Mouse (Mus musculus) intestine, embryonic 16.5 days (tissue): ENCODE data around the gene Slc22a2. TPM values are rescaled to one million over a fixed set of nuclear protein-coding genes. Genes with fewer than 3 reads are reported as not detected.
"Not testable (repeated sequence)": the region's sequence is repeated elsewhere in the genome, so short reads cannot be mapped to it uniquely, and the experiment has no call there.

Experiments used
- ATAC-seq: fragments of 200-750 bp; cut with Nextera tagmentation; 2 replicates; pipeline ENCODE4 v1.8.0; 2017; ENCODE audit warnings: moderate TSS enrichment, moderate library complexity
- H3K27ac ChIP-seq: fragments of 300-500 bp; sonication (generic); 2 replicates; pipeline ENCODE4 v1.5.1; 2014; ENCODE audit warnings: mild to moderate bottlenecking, low read length
- H3K27me3 ChIP-seq: fragments of 300-500 bp; sonication (generic); replicated peaks from 2 replicates; pipeline ENCODE4 v1.6.1; 2014; ENCODE audit warnings: low read length, control low read depth, mixed read lengths; ENCODE audit not compliant: control insufficient read depth, insufficient read depth
- H3K36me3 ChIP-seq: fragments of 300-500 bp; sonication (generic); 2 replicates; pipeline ENCODE4 v1.6.1; 2014; ENCODE audit warnings: low read length, control low read depth; ENCODE audit not compliant: control insufficient read depth, insufficient read depth
- H3K4me1 ChIP-seq: fragments of 300-500 bp; sonication (generic); 2 replicates; pipeline ENCODE4 v1.6.1; 2014; ENCODE audit warnings: low read length, control low read depth, mixed read lengths; ENCODE audit not compliant: control insufficient read depth, insufficient read depth
- H3K4me2 ChIP-seq: fragments of 300-500 bp; sonication (generic); 2 replicates; pipeline ENCODE4 v1.6.1; 2014; ENCODE audit warnings: low read depth, low read length, control low read depth
- H3K4me3 ChIP-seq: fragments of 300-500 bp; sonication (generic); 2 replicates; pipeline ENCODE4 v1.5.1; 2014; ENCODE audit warnings: mild to moderate bottlenecking, low read length
- H3K9ac ChIP-seq: fragments of 300-500 bp; sonication (generic); 2 replicates; pipeline ENCODE4 v1.6.1; 2014; ENCODE audit warnings: low read depth, low read length
- H3K9me3 ChIP-seq: fragments of 300-500 bp; sonication (generic); 2 replicates; pipeline ENCODE4 v1.6.1; 2016; ENCODE audit warnings: low read length, control low read depth; ENCODE audit not compliant: control insufficient read depth
- WGBS: fragments of 180-500 bp; shearing (Covaris S2); extraction: QIAGEN DNeasy Blood & Tissue Kit; methylation state at CpG from one replicate; pipeline ENCODE4 v1.1.7; 2014; 5-methylcytosine and 5-hydroxymethylcytosine counted together
- polyA plus RNA-seq: library from polyadenylated mRNA; unstranded; fragments of >200 nt; fragmentation: Nextera tagmentation; extraction: Ambion mirVana; gene quantifications from 2 replicates; pipeline ENCODE4 v1.2.1, GENCODE M21; 2015

Slc22a2 gene
- polyA plus RNA-seq, 1 experiment from 2014 or later = not detected

- Histone ChIP-seq H3K27ac (no peak overlapping the region), H3K9ac (no peak overlapping the region), H3K36me3 (no peaks in the 10 kb centered on the region), H3K27me3 (no peaks in the 10 kb centered on the region), H3K4me3 (no peak overlapping the region), H3K4me2 (no peak overlapping the region), H3K9me3 (no peaks in the 10 kb centered on the region), H3K4me1 (peaks cover 23% of the 10 kb centered on the region)
- ATAC-seq = no peak
- 80% methylated on average over 7 of the region's 7 CpGs for WGBS
Measured at GRCm38 (mm10) chr17:12672285-12672790, 88.4 kb downstream of the Slc22a2 start.

GRCm38 (mm10) chr17:12673871-12674270, 89.9 kb downstream of the Slc22a2 start:
- 66% methylated on average over 3 of the region's 3 CpGs for WGBS
- Histone ChIP-seq H3K4me3 (no peak overlapping the region), H3K4me1 (peaks cover 22% of the 10 kb centered on the region), H3K36me3 (no peaks in the 10 kb centered on the region), H3K4me2 (no peak overlapping the region), H3K27ac (no peak overlapping the region), H3K27me3 (no peaks in the 10 kb centered on the region), H3K9ac (no peak overlapping the region), H3K9me3 (no peaks in the 10 kb centered on the region)
- no peak for ATAC-seq

- not testable (repeated sequence) for H3K9me3 ChIP-seq, H3K9ac ChIP-seq, ATAC-seq, H3K4me2 ChIP-seq, H3K4me3 ChIP-seq, H3K36me3 ChIP-seq, H3K27me3 ChIP-seq, H3K27ac ChIP-seq
- 74% methylated on average over 7 of the region's 7 CpGs for whole genome bisulfite sequencing
- H3K4me1 ChIP-seq = peaks cover 11% of the 10 kb centered on the region
Measured at GRCm38 (mm10) chr17:12674980-12675379, 91.0 kb downstream of the Slc22a2 start.

GRCm38 (mm10) chr17:12675646-12676045, 91.7 kb downstream of the Slc22a2 start, which contains the start of gene Slc22a1:
Slc22a1 (minus strand) TSS chr17:12675829.
- Histone ChIP-seq H3K36me3 (0 out of 2 replicates have a peak, but pooled peaks cover 4% of the 10 kb centered on the region), H3K9me3 (peaks cover 6% of the 10 kb centered on the region), H3K27ac (no peak within 1 kb of the TSS), H3K27me3 (no peaks in the 10 kb centered on the region), H3K9ac (no peak within 1 kb of the TSS), H3K4me3 (no peak within 1 kb of the TSS), H3K4me1 (peaks cover 11% of the 10 kb centered on the region), H3K4me2 (no peak within 1 kb of the TSS)
- ATAC-seq = no peak; the same call in 1 of the 2 replicates
- 75% methylated on average over 7 of the region's 7 CpGs for WGBS

GRCm38 (mm10) chr17:12677139-12677538, 93.2 kb downstream of the Slc22a2 start:
- Histone ChIP-seq H3K9ac (no peak overlapping the region), H3K27me3 (no peaks in the 10 kb centered on the region), H3K27ac (no peak overlapping the region), H3K9me3 (peaks cover 6% of the 10 kb centered on the region), H3K4me2 (no peak overlapping the region), H3K36me3 (0 out of 2 replicates have a peak, but pooled peaks cover 4% of the 10 kb centered on the region), H3K4me1 (peaks cover 12% of the 10 kb centered on the region), H3K4me3 (no peak overlapping the region)
- no peak for ATAC-seq

Other genes starting within 250 kb of the Slc22a2 start
- 2.3 and 6.5 TPM in 2 replicates for gene Plg, start 205.5 kb upstream of the Slc22a2 start, polyA plus RNA-seq
- 0.27 and 0.34 TPM in 2 replicates for gene Slc22a3, start 76.4 kb upstream of the Slc22a2 start, polyA plus RNA-seq
- gene Slc22a1, start 91.7 kb downstream of the Slc22a2 start, polyA plus RNA-seq = 0.31 and 0.32 TPM in 2 replicates
- 26.6 and 36.2 TPM in 2 replicates for gene Igf2r, start 185.5 kb downstream of the Slc22a2 start, polyA plus RNA-seq